Mouse (Mus musculus): ENCODE measurements around the gene Ovol3.
"Not testable (repeated sequence)": the region's sequence is repeated elsewhere in the genome, so short reads cannot be mapped to it uniquely, and the experiment has no call there.

Gene Ovol3

GRCm38 (mm10) chr7:30235625-30236024, at the start of gene Ovol3:
Gene Ovol3, minus strand, starts transcription at chr7:30235725.
- DNase-seq (ENCODE audit: low spot score in 2 of 2) = no peak

GRCm38 (mm10) chr7:30282740-30283139, 47.2 kb upstream of the Ovol3 start:
- no peak for DNase-seq (ENCODE audit: low spot score in 2 of 2)

- no peak for DNase-seq (ENCODE audit: low spot score in 2 of 2)
Measured at GRCm38 (mm10) chr7:30281522-30281921, 46.0 kb upstream of the Ovol3 start.

GRCm38 (mm10) chr7:30280670-30281138, 45.2 kb upstream of the Ovol3 start:
- peak; percentile 85 to 87 for DNase-seq (ENCODE audit: low spot score in 2 of 2)

- peak; percentile 79 to 89 for DNase-seq (ENCODE audit: low spot score in 2 of 2)
Measured at GRCm38 (mm10) chr7:30279951-30280669, 44.6 kb upstream of the Ovol3 start, which contains the start of the genes Thap8 and Wdr62. Gene Thap8, plus strand, starts transcription at chr7:30280094. Gene Wdr62, minus strand, starts transcription at chr7:30280419.

GRCm38 (mm10) chr7:30279536-30279935, 44.0 kb upstream of the Ovol3 start:
- DNase-seq (ENCODE audit: low spot score in 2 of 2) = no peak

- no peak for DNase-seq (ENCODE audit: low spot score in 2 of 2)
Measured at GRCm38 (mm10) chr7:30278911-30279310, 43.4 kb upstream of the Ovol3 start.

GRCm38 (mm10) chr7:30274383-30274782, 38.9 kb upstream of the Ovol3 start:
- no peak for DNase-seq (ENCODE audit: low spot score in 2 of 2)

GRCm38 (mm10) chr7:30269641-30270040, 34.1 kb upstream of the Ovol3 start:
- DNase-seq (ENCODE audit: low spot score in 2 of 2) = no peak

GRCm38 (mm10) chr7:30266780-30267179, 31.3 kb upstream of the Ovol3 start:
- no peak for DNase-seq (ENCODE audit: low spot score in 2 of 2)

- no peak for DNase-seq (ENCODE audit: low spot score in 2 of 2)
Measured at GRCm38 (mm10) chr7:30265935-30266334, 30.4 kb upstream of the Ovol3 start.

- no peak for DNase-seq (ENCODE audit: low spot score in 2 of 2)
Measured at GRCm38 (mm10) chr7:30265531-30265930, 30.0 kb upstream of the Ovol3 start.

- no peak for DNase-seq (ENCODE audit: low spot score in 2 of 2)
Measured at GRCm38 (mm10) chr7:30265041-30265440, 29.5 kb upstream of the Ovol3 start.

- DNase-seq (ENCODE audit: low spot score in 2 of 2) = no peak
Measured at GRCm38 (mm10) chr7:30251956-30252954, 16.7 kb upstream of the Ovol3 start.

GRCm38 (mm10) chr7:30237374-30237773, 1.8 kb upstream of the Ovol3 start:
- not testable (repeated sequence) for DNase-seq (ENCODE audit: low spot score in 2 of 2)

GRCm38 (mm10) chr7:30235091-30235490, 434 bp downstream of the Ovol3 start:
- DNase-seq (ENCODE audit: low spot score in 2 of 2) = no peak

- no peak for DNase-seq (ENCODE audit: low spot score in 2 of 2)
Measured at GRCm38 (mm10) chr7:30234276-30234858, 1.2 kb downstream of the Ovol3 start.

- peak; percentile 27 to 33 for DNase-seq (ENCODE audit: low spot score in 2 of 2)
Measured at GRCm38 (mm10) chr7:30233387-30233786, 2.1 kb downstream of the Ovol3 start.

GRCm38 (mm10) chr7:30232631-30233148, 2.8 kb downstream of the Ovol3 start:
- DNase-seq (ENCODE audit: low spot score in 2 of 2) = peak; percentile 46 to 51

- DNase-seq (ENCODE audit: low spot score in 2 of 2) = peak; percentile 98 to 99
Measured at GRCm38 (mm10) chr7:30231669-30232454, 3.7 kb downstream of the Ovol3 start, which contains the start of the genes Polr2i and Tbcb. Gene Polr2i, plus strand, starts transcription at chr7:30231948. Gene Tbcb, minus strand, starts transcription at chr7:30232272.

GRCm38 (mm10) chr7:30231328-30231668, 4.2 kb downstream of the Ovol3 start:
- no peak for DNase-seq (ENCODE audit: low spot score in 2 of 2)

All from frontal cortex, postnatal 10 days (tissue).